ENCODE assay signal across 8 mouse cellular contexts in the genomic region with DNA sequence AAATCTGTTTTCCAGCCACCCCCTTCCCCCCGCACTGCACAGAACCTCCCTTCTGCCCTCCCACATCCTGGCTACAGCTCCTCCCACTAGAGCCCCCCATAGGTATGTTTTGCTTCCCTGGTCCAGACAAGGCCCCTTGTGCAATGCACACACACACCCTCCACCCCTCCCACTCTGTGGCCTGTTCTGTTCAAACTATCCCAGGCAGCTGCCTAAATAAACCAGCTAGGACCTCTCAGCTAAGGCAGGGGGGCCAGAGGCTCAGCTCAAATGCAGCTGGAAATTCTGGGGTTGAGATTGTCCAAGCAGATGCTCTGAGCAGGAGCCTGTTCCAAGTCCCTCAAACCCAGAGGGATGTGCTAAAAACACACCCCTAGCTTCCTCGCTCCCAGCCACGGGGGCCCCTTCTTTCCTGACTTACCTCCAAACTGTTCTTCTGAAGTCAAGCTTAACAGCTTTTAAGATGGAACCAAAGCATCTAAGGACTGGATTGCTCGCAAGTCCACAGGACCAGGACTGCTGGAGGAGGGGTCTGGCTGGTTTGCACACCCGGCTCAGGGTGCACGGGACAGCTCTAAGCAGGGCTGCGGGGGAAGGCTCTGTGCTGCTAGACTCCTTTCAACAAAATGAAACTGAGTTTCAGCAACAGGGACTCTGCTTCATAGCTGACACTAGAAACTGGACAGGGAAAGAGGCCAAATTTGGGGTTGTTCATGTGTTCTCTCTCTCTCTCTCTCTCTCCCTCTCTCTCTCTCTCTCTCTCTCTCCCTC. TPM values are rescaled to one million over a fixed set of nuclear protein-coding genes. Genes with fewer than 3 reads are reported as not detected.
A peak's percentile ranks its signal among the peaks of the same experiment; 100 is the strongest.
DNase-seq lines count a peak whose midpoint lies in the region; ATAC-seq and TF ChIP-seq lines count a peak whose summit lies in the region.

No protein-coding gene starts in this region.

- ATAC-seq in embryonic facial prominence, embryonic 14.5 days (ENCODE audit: low read depth): peak; percentile 94
- peak; percentile 60 for ATAC-seq in heart, postnatal 0 days (ENCODE audit: insufficient read depth, low read depth)
- peak; percentile 94 for ATAC-seq in limb, embryonic 14.5 days (ENCODE audit: low FRiP score, low read depth)
- ATAC-seq in neural tube, embryonic 15.5 days (ENCODE audit: low FRiP score): no peak

- H3K4me2 ChIP-seq in embryonic facial prominence, embryonic 14.5 days (ENCODE audit: low read depth, low read length): peak overlapping the region; percentile 65
- H3K4me2 ChIP-seq in heart, postnatal 0 days (ENCODE audit: low read depth, low read length): peak overlapping the region; percentile 40
- peak overlapping the region; percentile 90 for H3K4me2 ChIP-seq in limb, embryonic 14.5 days (replicated peaks; ENCODE audit: low read depth, low read length, severe bottlenecking)
- H3K4me2 ChIP-seq in neural tube, embryonic 15.5 days: no peak overlapping the region; the same call in 1 of the 2 replicates

- H3K4me1 ChIP-seq in kidney, adult 2 months (ENCODE audit: control insufficient read depth, insufficient read depth, low read length): no peaks in the 10 kb centered on the region
- peaks cover 58% of the 10 kb centered on the region for H3K4me1 ChIP-seq in embryonic facial prominence, embryonic 14.5 days (ENCODE audit: control insufficient read depth, insufficient read depth, low read length)
- H3K4me1 ChIP-seq in heart, postnatal 0 days (ENCODE audit: control insufficient read depth, insufficient read depth): peaks cover 5% of the 10 kb centered on the region; the same call in 1 of the 2 replicates
- H3K4me1 ChIP-seq in limb, embryonic 14.5 days (ENCODE audit: control insufficient read depth, insufficient read depth, low read length): peaks cover 57% of the 10 kb centered on the region
- H3K4me1 ChIP-seq in neural tube, embryonic 15.5 days: peaks cover 7% of the 10 kb centered on the region

- peak; percentile 36 for DNase-seq in kidney, adult 2 months
- DNase-seq in kidney, adult 11 months: no peak
- DNase-seq in embryonic facial prominence, embryonic 14.5 days (ENCODE audit: low spot score): peak; percentile 96
- DNase-seq in heart, postnatal 0 days (ENCODE audit: low spot score): peak; percentile 15
- peak; percentile 94 for DNase-seq in limb, embryonic 14.5 days (ENCODE audit: low spot score)
- no peak for DNase-seq in layer of hippocampus, adult 11-12 months (ENCODE audit: low spot score)
- no peak for DNase-seq in right cerebral cortex, postnatal 14 days

- no peak for TF ChIP-seq POLR2A in kidney, adult 2 months (IDR thresholded peaks at IDR 0.05; ENCODE audit: low read depth, low read length)
- peak; percentile 41; the same call in 1 of the 2 replicates for TF ChIP-seq POLR2A in limb, embryonic 14.5 days (IDR thresholded peaks at IDR 0.05; ENCODE audit: borderline replicate concordance, extremely low read depth, insufficient read depth, insufficient read length)

- no peaks in the 10 kb centered on the region for H3K9me3 ChIP-seq in embryonic facial prominence, embryonic 14.5 days (ENCODE audit: control insufficient read depth, low read length)
- H3K9me3 ChIP-seq in heart, postnatal 0 days (replicated peaks; ENCODE audit: control insufficient read depth, low read length): no peaks in the 10 kb centered on the region
- H3K9me3 ChIP-seq in limb, embryonic 14.5 days (ENCODE audit: control insufficient read depth, low read length): no peaks in the 10 kb centered on the region
- no peaks in the 10 kb centered on the region for H3K9me3 ChIP-seq in neural tube, embryonic 15.5 days (replicated peaks)

- peak overlapping the region; percentile 64 for H3K27ac ChIP-seq in kidney, adult 2 months (ENCODE audit: insufficient read depth, low read depth, low read length)
- peak overlapping the region; percentile 96 for H3K27ac ChIP-seq in embryonic facial prominence, embryonic 14.5 days (replicated peaks; ENCODE audit: low read depth, low read length)
- H3K27ac ChIP-seq in heart, postnatal 0 days (ENCODE audit: low read depth): peak overlapping the region; percentile 79
- H3K27ac ChIP-seq in limb, embryonic 14.5 days (replicated peaks; ENCODE audit: low read depth, low read length): peak overlapping the region; percentile 98
- peak overlapping the region; percentile 60; the same call in 1 of the 2 replicates for H3K27ac ChIP-seq in neural tube, embryonic 15.5 days (replicated peaks)

- H3K36me3 ChIP-seq in kidney, adult 2 months (ENCODE audit: control insufficient read depth, insufficient read depth, low read length): no peaks in the 10 kb centered on the region
- no peaks in the 10 kb centered on the region for H3K36me3 ChIP-seq in embryonic facial prominence, embryonic 14.5 days (ENCODE audit: control insufficient read depth, insufficient read depth, low read length)
- no peaks in the 10 kb centered on the region for H3K36me3 ChIP-seq in heart, postnatal 0 days (replicated peaks; ENCODE audit: control insufficient read depth, insufficient read depth, low read length)
- peaks cover 23% of the 10 kb centered on the region for H3K36me3 ChIP-seq in limb, embryonic 14.5 days (ENCODE audit: control insufficient read depth, insufficient read depth, low read length)
- H3K36me3 ChIP-seq in neural tube, embryonic 15.5 days: no peaks in the 10 kb centered on the region

- TF ChIP-seq EP300 in heart, postnatal 0 days (IDR thresholded peaks at IDR 0.05; ENCODE audit: low read depth): no peak

- 49% methylated on average over 7 of the region's 7 CpGs for WGBS in kidney, adult 2 months
- WGBS in embryonic facial prominence, embryonic 14.5 days: 10% methylated on average over 7 of the region's 7 CpGs
- 42% methylated on average over 7 of the region's 7 CpGs for WGBS in heart, postnatal 0 days
- 9% methylated on average over 7 of the region's 7 CpGs for WGBS in limb, embryonic 14.5 days
- WGBS in neural tube, embryonic 15.5 days: 48% methylated on average over 7 of the region's 7 CpGs

- H3K4me3 ChIP-seq in kidney, adult 2 months (ENCODE audit: insufficient read depth, low read depth, low read length): peak overlapping the region; percentile 20; the same call in 1 of the 2 replicates
- peak overlapping the region; percentile 38 for H3K4me3 ChIP-seq in embryonic facial prominence, embryonic 14.5 days (ENCODE audit: low read depth, low read length)
- peak overlapping the region; percentile 9 for H3K4me3 ChIP-seq in heart, postnatal 0 days (ENCODE audit: low read depth, low read length)
- peak overlapping the region; percentile 42 for H3K4me3 ChIP-seq in limb, embryonic 14.5 days (replicated peaks; ENCODE audit: low read length)
- no peak overlapping the region for H3K4me3 ChIP-seq in neural tube, embryonic 15.5 days (replicated peaks)

- no peaks in the 10 kb centered on the region for H3K27me3 ChIP-seq in kidney, adult 2 months (replicated peaks; ENCODE audit: control insufficient read depth, insufficient read depth, low read length)
- H3K27me3 ChIP-seq in embryonic facial prominence, embryonic 14.5 days (replicated peaks; ENCODE audit: control insufficient read depth, insufficient read depth, low read length): no peaks in the 10 kb centered on the region
- no peaks in the 10 kb centered on the region for H3K27me3 ChIP-seq in heart, postnatal 0 days (ENCODE audit: control insufficient read depth, insufficient read depth, low read length)
- no peaks in the 10 kb centered on the region for H3K27me3 ChIP-seq in limb, embryonic 14.5 days (ENCODE audit: control insufficient read depth, insufficient read depth, low read length)
- H3K27me3 ChIP-seq in neural tube, embryonic 15.5 days (replicated peaks): no peaks in the 10 kb centered on the region

- TF ChIP-seq CTCF in kidney, adult 2 months (conservative IDR thresholded peaks at IDR 0.05; ENCODE audit: insufficient read depth, insufficient read length, low read depth, low read length): no peak
- no peak for TF ChIP-seq CTCF in heart, postnatal 0 days (IDR thresholded peaks at IDR 0.05; ENCODE audit: low read depth)

- peak overlapping the region; percentile 61 for H3K9ac ChIP-seq in embryonic facial prominence, embryonic 14.5 days (ENCODE audit: low read depth, low read length)
- H3K9ac ChIP-seq in heart, postnatal 0 days (replicated peaks; ENCODE audit: low read depth, low read length): no peak overlapping the region
- peak overlapping the region; percentile 56 for H3K9ac ChIP-seq in limb, embryonic 14.5 days (ENCODE audit: low read depth, low read length, severe bottlenecking)
- no peak overlapping the region for H3K9ac ChIP-seq in neural tube, embryonic 15.5 days (replicated peaks)

RNA-seq across cellular contexts. Expression of a gene that starts 40.1 kb away (rescaled TPM):
- 0.18 TPM in 1 of 2 replicates, not detected in the other for polyA plus RNA-seq in kidney, adult 2 months (2012; rRNA removed)
- 0.25 and 0.54 TPM in 2 replicates for polyA plus RNA-seq in embryonic facial prominence, embryonic 14.5 days (2014; fragmentation: Nextera tagmentation; extraction: Ambion mirVana)
- not detected in 2 replicates for total RNA-seq in heart, postnatal 0 days (2014; rRNA removed; ENCODE audit: low replicate concordance)
- 0.25 TPM in 1 of 2 replicates, not detected in the other for polyA plus RNA-seq in heart, postnatal 0 days (2015; fragmentation: Nextera tagmentation; extraction: Ambion mirVana)
- polyA plus RNA-seq in limb, embryonic 14.5 days (2012; rRNA removed): 0.11 and 0.24 TPM in 2 replicates
- 0.44 TPM in 1 of 2 replicates, not detected in the other for polyA plus RNA-seq in limb, embryonic 14.5 days (2014; fragmentation: Nextera tagmentation; extraction: Ambion mirVana)
- polyA plus RNA-seq in neural tube, embryonic 15.5 days (2015; fragmentation: Nextera tagmentation; extraction: Ambion mirVana): 0.13 and 0.15 TPM in 2 replicates

RNA-seq across cellular contexts. Expression of a gene that starts 45.4 kb away (rescaled TPM):
- 32.0 and 41.7 TPM in 2 replicates for polyA plus RNA-seq in kidney, adult 2 months (2012; rRNA removed)
- 118 and 137 TPM in 2 replicates for polyA plus RNA-seq in embryonic facial prominence, embryonic 14.5 days (2014; fragmentation: Nextera tagmentation; extraction: Ambion mirVana)
- 21.1 and 39.9 TPM in 2 replicates for total RNA-seq in heart, postnatal 0 days (2014; rRNA removed; ENCODE audit: low replicate concordance)
- polyA plus RNA-seq in heart, postnatal 0 days (2015; fragmentation: Nextera tagmentation; extraction: Ambion mirVana): 14.4 and 16.3 TPM in 2 replicates
- 493 and 711 TPM in 2 replicates for polyA plus RNA-seq in limb, embryonic 14.5 days (2012; rRNA removed)
- 143 and 153 TPM in 2 replicates for polyA plus RNA-seq in limb, embryonic 14.5 days (2014; fragmentation: Nextera tagmentation; extraction: Ambion mirVana)
- polyA plus RNA-seq in neural tube, embryonic 15.5 days (2015; fragmentation: Nextera tagmentation; extraction: Ambion mirVana): 52.3 and 54.2 TPM in 2 replicates

RNA-seq across cellular contexts. Expression of a gene that starts 45.4 kb away (rescaled TPM):
- polyA plus RNA-seq in kidney, adult 2 months (2012; rRNA removed): 0.75 and 1.7 TPM in 2 replicates
- polyA plus RNA-seq in embryonic facial prominence, embryonic 14.5 days (2014; fragmentation: Nextera tagmentation; extraction: Ambion mirVana): 2.5 and 3.1 TPM in 2 replicates
- 0.69 and 0.89 TPM in 2 replicates for total RNA-seq in heart, postnatal 0 days (2014; rRNA removed; ENCODE audit: low replicate concordance)
- polyA plus RNA-seq in heart, postnatal 0 days (2015; fragmentation: Nextera tagmentation; extraction: Ambion mirVana): 0.08 TPM in 1 of 2 replicates, not detected in the other
- 12.2 and 24.8 TPM in 2 replicates for polyA plus RNA-seq in limb, embryonic 14.5 days (2012; rRNA removed)
- 1.7 and 2.7 TPM in 2 replicates for polyA plus RNA-seq in limb, embryonic 14.5 days (2014; fragmentation: Nextera tagmentation; extraction: Ambion mirVana)
- 8.5 and 11.5 TPM in 2 replicates for polyA plus RNA-seq in neural tube, embryonic 15.5 days (2015; fragmentation: Nextera tagmentation; extraction: Ambion mirVana)

Comparison
In these comparisons a context has a peak if more than half of its experiments do, and no peak if none do; other contexts are left out.
1. DNase-seq: peak in kidney, adult 2 months (single experiment), embryonic facial prominence, embryonic 14.5 days (single experiment), heart, postnatal 0 days (single experiment) and limb, embryonic 14.5 days (single experiment); none in kidney, adult 11 months (single experiment), layer of hippocampus, adult 11-12 months (single experiment) and right cerebral cortex, postnatal 14 days (single experiment).
2. H3K9ac ChIP-seq: peak in embryonic facial prominence, embryonic 14.5 days (single experiment) and limb, embryonic 14.5 days (single experiment); none in heart, postnatal 0 days (single experiment) and neural tube, embryonic 15.5 days (single experiment).
3. Peak in every context shown above with its lines, with median percentiles within 50 percentile points of each other: H3K27ac ChIP-seq.